Mouse (Mus musculus) thymus, postnatal 0 days (tissue): ENCODE measurements around the gene Zswim8. TPM values are rescaled to one million over a fixed set of nuclear protein-coding genes. Genes with fewer than 3 reads are reported as not detected.
A peak's percentile ranks its signal among the peaks of the same experiment; 100 is the strongest.

Experiments used
- DNase-seq: peaks from one replicate; pipeline ENCODE4 v3.0.0-alpha.2; 2015; ENCODE audit warnings: low spot score
- polyA plus RNA-seq: library from polyadenylated mRNA; unstranded; fragments of >200 nt; fragmentation: Nextera tagmentation; extraction: Ambion mirVana; gene quantifications from 2 replicates; pipeline ENCODE4 v1.2.1, GENCODE M21; 2015

Zswim8 gene
- polyA plus RNA-seq, 1 experiment from 2014 or later, result 16.1 TPM

DNA sequence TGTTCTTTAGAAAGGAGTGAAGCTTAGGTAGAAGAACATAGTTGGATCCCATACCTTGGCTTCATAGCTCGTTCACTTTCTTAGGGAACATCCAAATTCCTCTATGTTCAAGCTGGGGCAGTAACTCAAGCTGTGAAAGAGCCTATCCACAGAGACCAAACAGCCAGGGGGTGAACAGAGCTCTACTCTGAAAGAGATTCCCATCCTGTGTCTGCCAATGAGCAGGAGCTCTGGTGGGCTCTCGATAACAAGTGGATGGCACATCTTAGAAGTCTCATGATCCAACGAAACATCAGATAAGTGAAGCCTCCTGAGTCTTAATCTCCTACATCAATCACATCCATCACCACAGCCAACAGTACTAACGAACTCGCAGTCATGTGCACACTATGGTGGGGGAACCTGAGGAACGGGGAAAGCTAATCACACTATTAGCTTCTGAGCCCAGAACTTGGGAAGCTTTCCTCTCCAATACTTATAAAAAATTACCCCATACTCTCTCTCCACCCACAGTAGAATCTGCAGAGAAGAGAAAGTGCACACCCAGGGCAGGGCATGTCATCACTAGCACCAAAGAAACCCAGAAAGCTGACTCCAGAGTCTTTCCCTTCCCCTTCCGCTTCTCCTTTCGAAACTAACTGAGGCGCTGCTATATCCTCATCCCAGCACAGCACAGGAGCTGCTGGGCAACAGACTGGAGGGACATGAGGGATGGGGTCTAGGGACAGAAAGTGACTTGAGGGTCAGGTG, 23.7 kb downstream of the Zswim8 start:
- DNase-seq, result no peak

DNA sequence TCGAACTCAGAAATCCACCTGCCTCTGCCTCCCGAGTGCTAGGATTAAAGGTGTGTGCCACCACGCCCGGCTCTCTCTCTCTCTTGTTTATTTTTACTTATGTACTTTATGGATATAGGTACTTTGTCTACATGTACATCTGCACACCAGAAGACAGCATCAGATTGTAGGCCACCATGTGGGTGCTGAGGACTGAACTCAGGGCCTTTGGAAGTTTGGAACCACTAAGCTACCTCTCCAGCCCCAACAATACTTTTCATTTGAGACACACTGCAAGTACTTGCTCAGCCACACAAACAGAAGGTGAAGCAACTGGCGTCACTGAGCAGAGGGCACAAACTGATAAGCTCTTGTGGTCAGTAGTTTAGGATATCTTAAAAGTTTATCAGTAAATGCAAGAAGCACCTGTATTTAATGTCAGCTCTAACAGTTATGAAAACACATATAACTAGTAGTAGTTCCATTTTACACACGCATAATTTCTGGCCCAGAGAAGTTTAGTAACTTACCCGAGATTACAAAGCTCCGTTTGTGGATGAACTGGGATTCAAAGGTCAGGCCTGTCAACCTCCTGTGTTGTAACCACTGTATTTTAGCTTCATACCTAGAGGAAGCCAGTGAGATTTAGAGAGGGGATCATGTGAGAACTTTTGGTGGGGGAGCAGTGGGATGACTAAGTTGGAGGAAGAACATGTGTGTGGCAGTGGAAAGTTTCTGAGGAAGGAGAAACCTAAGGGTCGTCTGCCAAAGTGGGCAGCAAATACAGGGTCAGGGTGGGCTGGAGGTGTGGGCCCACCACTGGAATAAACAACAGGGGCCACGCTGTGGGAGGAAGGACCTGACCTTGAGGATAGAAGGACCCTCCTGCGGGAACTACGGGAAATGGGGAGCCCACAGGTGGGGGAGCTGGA, 25.9 kb downstream of the Zswim8 start:
- DNase-seq, result peak; percentile 11

DNA sequence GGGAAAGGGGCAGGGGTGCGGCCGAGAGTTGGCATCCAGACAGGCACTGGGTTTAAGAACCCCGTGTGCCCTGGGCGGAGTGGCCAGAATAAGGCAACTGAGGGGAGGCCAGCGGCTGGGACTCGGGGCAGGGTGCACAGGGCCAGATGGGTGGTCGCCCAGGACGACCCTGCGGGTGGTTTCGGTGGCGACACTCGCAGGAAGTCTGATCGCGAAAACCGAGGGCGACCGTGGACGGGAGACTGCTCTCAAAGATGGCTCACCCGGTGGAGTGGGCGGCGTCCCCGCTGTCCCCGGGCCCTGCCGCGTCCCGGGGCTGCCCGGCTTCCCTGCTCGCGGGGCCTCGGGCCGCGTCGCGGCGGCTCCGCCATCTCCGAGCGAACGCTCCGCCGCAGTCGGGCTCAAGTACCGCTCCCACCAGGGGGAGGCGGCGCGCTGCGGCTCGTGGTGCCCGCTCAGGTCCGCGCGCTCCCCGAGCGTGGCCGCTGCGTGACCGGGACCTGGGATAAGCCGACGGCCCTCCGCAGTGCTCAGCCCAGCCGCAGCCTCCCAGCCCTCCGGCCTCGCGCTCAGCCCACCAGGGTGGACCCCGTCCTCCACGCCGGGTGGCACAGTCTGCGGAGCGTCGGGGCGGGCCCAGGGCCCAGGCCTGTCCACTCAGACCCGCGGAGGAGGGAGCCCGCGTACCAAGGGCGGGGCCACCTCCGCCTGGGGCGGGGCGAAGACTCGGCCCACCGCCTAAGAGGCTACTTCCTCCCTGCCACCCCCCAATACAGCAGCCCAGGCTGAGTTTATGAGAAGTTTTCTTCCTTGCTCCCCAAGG, 26.8 kb downstream of the Zswim8 start, which contains the start of gene Ndst2:
Ndst2 (minus strand) TSS at position 611 of the 823 bp plus-strand sequence.
- peak; percentile 85 for DNase-seq

DNA sequence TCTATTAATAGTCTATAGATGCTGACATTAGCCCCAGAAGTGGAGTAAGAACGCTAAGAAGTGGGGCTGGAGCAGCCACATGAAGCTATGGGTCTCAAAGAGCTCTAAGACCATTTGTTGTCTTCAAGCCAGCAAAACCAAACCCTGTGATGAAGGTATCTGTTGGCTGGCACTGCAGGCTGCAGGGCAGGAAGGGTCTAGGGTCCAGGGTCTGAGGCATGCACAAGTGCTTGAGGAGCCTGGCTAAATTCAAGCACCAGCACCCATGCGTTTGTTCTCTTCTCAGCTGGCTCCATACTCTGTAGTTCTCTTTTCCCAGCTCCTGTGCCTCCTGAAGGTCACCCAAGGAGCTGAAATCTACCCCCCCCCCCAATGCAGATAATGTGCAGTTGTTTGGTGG, 27.7 kb downstream of the Zswim8 start:
- no peak for DNase-seq

DNA sequence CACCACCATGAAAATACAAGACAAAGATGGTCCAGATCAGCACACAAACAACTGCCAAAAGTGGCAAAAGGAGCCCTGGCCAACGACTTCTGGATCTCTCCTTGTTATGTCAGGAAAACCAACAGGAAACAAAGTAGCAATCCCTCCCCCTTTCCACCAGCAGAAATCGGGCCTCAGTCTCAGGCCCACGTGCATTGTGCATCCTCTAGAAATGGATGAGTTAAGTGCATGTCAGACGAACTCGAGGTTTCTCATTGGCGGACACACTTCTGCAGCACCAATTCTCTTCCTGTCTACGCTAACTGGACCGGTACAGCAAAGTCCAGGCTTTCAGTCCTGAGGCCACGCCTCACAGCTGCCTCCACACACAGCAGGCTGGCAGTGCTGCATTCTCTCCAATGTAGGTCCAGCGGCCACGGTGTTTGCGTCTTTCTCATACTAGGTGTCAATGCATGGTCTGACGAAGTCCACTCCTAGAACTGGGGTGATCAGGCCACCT, 28.6 kb downstream of the Zswim8 start:
- no peak for DNase-seq

DNA sequence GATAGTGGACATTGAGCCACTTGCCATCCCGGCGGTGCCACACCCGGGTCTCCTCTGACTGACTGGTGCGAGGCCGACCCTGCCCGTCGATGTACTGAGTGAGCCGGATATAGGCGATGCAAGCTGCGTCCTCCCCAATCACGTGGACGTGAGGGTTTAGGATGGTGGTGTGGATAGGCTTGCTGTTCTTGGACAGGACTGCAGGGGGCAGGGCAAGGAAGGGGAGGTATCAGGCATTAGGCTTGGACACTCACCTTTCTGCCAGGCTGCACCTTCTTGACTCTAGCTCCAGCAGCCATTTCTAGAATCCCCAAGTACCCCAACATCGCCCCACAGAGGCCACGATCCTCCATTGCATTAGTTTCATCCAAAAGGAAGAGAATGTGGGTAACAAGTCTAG, 30.0 kb downstream of the Zswim8 start:
- peak; percentile 9 for DNase-seq

DNA sequence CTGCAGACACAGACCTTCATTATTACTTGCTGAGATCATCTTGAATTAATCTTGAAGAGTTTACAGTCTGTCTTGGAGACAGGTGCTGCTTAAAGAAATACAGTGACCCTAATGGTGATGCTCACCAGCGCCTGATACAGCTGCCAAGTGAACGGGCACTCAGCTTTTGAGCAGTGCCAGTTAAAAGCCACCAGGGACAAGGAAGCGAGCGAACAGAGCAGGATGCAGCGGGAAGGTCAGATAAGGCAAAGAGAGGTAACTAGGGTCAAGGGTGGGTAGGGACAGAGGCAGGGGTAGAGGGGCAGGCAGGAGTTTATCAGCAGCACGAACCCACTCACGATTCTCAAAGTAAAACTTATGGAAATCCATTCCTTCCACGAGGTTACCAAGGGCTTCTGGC, 31.2 kb downstream of the Zswim8 start:
- no peak for DNase-seq

DNA sequence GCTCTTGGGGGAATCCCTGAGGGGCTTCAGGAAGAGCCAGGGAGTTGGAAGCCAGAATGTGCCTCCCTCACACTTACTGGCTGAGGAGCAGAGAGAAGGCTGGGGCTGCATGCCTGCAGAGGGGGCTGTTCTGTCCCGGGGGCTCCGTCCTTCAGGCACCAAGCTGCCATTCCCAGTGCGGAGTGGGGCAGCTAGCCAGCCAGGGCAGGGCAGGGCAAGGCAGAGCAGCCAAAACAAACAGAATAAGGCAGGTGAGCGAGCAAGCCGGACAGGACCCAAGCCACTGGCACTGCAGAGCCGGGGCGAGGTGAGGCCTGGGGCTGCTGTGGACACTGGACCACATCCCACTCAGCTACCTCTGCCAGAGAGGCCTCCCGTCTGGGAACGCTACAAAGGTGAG, 33.9 kb downstream of the Zswim8 start:
- no peak for DNase-seq

DNA sequence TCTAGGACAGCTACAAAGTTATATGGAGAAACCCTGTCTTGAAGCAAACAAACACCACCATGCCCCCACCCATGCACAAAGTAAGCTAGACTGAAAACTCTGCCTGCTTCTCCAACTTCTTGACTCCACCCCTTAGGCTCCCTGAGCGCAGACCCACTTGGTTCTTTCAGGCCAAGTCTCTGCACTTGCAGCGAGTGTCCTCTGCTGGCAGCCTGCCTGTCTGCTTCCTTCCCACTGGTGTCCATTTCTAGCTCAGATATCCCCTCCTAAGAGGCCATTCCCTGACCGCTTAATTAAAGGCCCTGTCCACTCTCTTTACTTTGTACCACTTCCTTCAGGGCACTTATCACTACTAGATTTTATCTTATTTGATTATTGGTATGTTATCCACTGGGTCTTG, 36.3 kb downstream of the Zswim8 start:
- DNase-seq, result no peak

DNA sequence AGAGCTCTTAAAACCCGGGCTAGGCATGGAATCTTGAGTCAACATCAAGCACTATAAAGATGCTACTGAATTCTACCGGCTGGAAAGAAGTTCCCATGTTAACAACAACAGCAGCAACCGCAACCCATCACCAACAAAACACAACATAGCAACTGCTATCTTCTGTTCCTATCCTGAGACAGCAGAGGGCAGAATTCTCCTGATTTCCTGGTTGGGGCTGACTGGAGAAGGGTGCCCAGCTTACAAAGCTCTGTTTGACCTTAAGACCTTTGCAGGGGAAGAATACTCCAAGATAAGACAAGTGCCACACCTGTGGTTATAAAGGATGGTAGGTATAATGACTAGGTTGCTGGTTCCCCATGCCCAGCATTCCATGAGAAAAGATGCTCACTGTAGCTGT, 39.6 kb downstream of the Zswim8 start:
- no peak for DNase-seq

DNA sequence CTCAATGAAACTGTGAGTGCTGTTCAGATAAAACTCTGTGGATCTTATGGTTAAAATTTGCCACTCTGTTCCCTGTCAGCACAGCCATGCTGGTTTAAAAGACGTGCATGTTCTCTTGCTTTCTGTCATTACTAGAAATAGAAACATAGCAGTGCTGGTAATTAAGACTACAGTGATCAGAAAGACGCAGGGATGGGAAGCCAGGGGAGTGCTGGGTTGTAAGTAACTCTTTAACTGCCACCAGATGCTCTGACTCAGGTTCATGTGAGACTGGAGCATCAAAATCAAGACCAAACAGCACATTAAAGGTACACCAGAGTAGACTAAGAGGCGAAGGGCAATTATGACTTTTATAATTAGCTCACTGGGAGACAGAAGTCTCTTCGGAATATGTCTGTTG, 41.0 kb downstream of the Zswim8 start:
- DNase-seq, result no peak

DNA sequence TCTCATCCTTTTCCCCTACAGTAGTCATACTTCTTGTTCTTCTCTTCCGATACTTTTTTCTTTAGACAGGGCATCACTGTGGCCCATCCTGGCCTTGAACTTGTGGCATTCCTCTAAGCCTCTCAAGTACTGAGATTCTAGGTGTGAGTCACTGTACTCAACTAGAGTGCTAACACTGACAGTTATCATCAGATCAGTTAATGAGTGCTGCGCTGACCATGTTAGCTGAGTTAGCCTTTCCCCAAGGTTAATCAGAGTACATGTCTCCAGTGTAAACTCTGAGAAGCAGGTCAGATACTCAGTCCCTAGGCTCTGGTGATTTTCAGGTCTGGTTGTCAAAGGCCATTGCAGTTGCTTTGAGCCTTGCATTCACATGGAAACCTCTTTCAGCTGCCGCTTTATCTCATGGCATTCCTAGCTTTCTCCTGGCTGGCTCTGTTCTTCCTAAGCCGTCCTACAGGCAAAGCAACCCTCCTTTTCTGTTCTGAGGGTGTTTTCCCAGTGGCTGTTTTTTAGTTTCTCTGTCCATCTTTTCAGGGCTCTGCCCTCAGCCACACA, 42.2 kb downstream of the Zswim8 start:
- no peak for DNase-seq

DNA sequence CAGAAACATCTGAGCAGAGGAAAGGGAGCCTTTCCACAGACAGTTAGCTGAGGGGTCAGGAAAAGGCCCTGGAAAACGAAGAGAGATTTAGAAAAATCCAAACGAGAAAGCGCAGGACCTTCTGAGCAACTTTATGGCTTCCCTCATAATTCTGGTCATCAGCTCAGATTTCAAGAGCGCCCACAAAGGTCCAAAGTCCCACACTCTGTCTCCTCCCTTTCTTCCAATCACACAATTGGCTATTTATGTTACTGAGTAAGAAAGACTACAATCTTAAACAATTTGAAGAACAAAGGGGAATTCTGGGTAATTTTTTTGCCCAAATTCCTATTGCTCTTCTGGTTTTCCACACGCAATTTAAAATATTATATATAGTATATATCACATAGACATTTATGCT, 43.2 kb downstream of the Zswim8 start:
- DNase-seq, result no peak

DNA sequence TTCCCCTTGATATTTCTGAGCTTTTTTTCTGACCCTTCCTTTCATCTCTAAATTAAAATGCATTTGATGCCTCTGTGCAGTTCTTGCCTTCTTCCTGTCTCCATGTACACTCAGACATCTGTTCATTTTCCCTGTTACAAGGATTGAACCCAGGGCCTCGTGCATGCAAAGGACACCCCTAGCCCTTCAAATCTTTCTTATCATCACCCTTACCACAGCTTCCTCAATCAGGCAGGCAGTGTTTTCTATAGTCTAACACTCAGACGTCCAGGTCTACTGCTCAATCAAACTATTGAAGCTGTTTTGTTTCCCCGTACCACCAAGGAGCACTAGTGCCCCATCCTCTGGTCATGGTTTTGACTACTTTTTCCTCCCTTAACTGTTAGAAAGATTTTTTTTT, 46.4 kb downstream of the Zswim8 start:
- no peak for DNase-seq

DNA sequence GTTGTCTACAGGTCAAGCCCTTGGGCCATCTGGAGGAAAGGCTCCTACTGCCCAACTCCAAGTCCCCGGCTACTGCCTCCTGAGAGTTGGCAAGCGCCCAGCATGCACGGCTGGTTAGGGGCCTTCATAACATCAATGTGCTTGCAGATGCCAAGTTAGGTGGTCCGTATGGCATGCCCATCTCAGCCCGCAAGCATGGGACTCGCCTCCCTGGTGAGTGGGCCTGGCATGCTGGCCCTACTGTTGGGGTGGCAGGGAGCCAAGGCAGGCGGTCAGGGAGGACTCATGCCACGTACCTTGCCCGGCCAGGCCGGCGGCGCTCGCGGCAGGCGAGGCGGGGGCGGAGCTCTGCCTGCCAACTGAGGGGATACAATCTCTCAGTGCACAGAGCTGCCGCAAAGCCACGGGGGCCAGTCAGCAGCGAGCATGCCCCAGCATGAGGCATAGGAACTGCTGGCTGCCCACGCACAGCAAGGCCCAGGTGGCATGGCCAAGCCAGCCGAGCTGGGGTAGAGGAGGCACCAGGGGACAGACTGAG, 50.1 kb downstream of the Zswim8 start:
- DNase-seq, result no peak

DNA sequence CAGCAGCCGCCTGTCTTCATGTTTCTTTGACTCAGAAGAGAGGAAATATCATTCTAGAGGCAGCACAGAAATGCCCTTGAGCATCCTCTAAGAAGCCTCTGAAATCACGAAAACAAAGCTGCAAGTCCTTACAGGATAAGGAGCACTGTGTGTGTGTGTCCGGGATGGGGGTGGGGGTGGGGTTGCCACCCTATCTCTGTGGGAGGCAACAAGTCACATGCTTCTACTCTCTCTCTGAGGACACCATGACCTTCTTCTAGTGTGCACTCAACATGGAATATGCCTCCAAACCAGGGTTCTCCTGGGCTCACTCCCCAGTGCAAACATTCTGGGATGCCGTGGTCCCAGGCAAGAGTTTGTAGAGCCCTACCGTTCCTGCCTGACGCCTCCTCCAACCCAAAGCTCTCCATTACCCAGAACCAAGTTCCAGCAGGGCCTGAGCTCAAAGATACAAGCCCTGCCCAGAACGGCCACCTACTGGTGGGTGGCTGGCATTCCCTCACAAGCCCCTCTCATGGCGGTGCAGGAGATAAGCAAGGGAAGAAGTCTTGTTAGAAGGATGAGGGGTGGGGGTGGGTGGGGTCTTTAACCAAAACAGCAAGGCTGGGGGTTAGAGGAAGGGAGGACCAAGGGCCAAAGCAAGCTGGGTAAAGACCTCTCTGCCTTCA, 51.5 kb downstream of the Zswim8 start:
- DNase-seq, result no peak

DNA sequence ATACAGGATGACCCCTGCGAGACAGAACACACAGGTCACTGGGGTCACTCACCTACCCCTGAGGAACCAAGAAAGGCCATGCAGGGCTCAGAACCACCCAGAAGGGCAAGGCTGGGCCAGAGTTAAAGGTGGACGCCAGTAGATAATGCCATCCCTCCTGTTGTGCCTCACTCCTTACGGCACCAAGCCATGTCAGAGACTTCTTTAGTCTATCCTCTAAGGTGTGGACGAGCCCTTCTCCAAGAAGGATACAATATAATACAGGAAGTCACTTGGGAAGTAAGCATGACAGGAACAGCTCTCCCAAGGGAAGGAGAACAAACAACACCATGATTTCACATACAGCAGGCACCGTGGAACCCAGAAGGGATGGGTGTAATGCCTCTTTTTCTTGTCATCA, 57.6 kb downstream of the Zswim8 start:
- no peak for DNase-seq

DNA sequence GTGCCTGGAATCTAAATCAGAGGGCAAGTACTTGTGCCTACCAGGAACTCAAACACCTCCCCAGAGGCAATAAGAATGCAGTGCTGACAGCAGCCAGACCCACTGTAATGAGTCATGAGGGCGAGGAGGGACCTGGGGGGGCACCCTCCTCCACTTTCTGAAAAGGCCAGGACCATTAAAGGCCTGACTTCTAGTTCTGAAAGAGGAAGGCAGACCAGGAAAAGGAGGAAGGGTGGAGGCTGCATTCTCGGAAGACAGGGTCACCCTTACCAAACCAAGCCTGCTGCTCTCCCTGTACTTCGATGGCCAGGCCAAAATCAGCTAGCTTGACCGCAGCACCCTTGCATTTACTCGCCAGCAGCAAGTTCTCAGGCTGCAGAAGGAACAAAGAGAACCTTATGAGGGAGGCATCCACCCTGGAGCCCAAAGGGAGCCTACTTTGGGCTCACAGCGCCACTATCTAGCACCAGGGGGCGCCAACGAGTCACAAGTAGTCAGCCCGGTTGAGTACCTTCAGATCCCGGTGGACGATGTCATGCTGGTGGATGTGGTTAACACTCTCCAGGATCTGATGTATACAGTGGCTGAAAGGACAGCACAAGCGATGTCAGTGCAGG, 58.4 kb downstream of the Zswim8 start:
- peak; percentile 88 for DNase-seq

DNA sequence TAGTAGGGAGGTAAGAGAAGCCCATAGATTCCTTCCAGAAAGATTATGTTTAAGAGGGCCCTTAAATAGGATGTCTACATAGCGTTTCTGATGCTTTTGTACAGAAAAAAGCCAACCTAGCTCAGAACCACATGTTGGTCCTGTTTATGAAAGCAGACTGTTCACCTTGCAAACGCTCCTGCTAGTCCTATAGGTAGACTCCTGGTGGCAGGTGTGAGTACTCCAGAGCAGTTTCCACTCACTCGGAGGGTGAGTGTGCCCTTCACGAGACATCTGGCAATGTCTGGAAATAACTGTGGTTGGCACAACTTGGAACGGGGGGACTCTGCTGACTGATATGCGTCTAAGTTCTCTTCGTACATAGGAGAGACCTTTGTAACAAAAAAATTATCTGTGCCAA, 60.6 kb downstream of the Zswim8 start:
- DNase-seq, result no peak

DNA sequence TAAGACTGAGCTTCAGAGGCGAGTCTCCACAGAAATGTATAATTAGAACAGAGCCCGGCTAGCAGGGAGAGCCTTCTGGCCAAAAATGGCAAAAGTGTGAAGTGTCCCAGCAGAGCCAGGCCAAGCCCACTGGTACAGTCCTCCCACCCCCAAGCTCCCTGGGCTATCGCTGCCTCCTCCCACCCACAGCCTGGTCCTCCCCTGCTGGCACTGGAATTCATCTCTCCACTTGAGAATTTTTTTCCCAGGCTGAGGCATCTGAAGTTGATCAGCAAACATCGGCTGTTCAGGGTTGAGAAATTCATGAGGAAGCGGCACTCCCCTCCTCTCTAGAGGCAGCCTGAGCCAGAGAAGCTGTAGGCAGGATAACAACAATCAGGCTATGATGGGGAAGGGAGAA, 61.2 kb downstream of the Zswim8 start:
- no peak for DNase-seq
